Mouse (Mus musculus) gastrocnemius, postnatal 25 days (tissue): Measurements from ENCODE around the gene Gm28891. TPM values are rescaled to one million over a fixed set of nuclear protein-coding genes. Genes with fewer than 3 reads are reported as not detected.
"Not testable (repeated sequence)": the region's sequence is repeated elsewhere in the genome, so short reads cannot be mapped to it uniquely, and the experiment has no call there.

Experiments
- DNase-seq: peaks from one replicate; pipeline ENCODE4 v3.0.0; 2022
- long read RNA-seq, 2 experiments: library from polyadenylated mRNA; stranded (forward); transcript quantifications; one replicate each; pipeline ENCODE4 v2.0.0; 2021
- total RNA-seq, 2 experiments: library from RNA; stranded (reverse); gene quantifications; 1 replicate in 1 of 2; 2 replicates in 1 of 2; pipeline ENCODE4 v1.2.3; 2021

Gene Gm28891
- not detected for total RNA-seq
- long read RNA-seq, experiment 1 = 0 reads
- long read RNA-seq, experiment 2 = 0 reads

- not testable (repeated sequence) for DNase-seq
Observed at GRCm38 (mm10) chrY:60240902-60241301, at the start of gene Gm28891. Gene Gm28891 (plus strand): TSS chrY:60241202.
